Mouse (Mus musculus) hindbrain, embryonic 11.5 days (tissue): ENCODE results near the gene Rcan1. TPM values are rescaled to one million over a fixed set of nuclear protein-coding genes. Genes with fewer than 3 reads are reported as not detected.

ENCODE experiments used
- ATAC-seq: fragments of 200-750 bp; cut with Nextera tagmentation; 2 replicates; pipeline ENCODE4 v1.8.0; 2017; ENCODE audit warnings: mild to moderate bottlenecking, moderate TSS enrichment, moderate library complexity; ENCODE audit not compliant: low FRiP score
- DNase-seq: peaks from one replicate; pipeline ENCODE4 v3.0.0-alpha.2; 2015; ENCODE audit warnings: low spot score
- H3K27ac ChIP-seq: fragments of 300-500 bp; sonication (generic); 2 replicates; pipeline ENCODE4 v1.5.1; 2014; ENCODE audit warnings: mild to moderate bottlenecking, low read depth, low read length
- H3K27me3 ChIP-seq: fragments of 300-500 bp; sonication (generic); 2 replicates; pipeline ENCODE4 v1.6.1; 2014; ENCODE audit warnings: mild to moderate bottlenecking, low read length, moderate library complexity, mixed read lengths; ENCODE audit not compliant: control insufficient read depth, insufficient read depth
- H3K36me3 ChIP-seq: fragments of 300-500 bp; sonication (generic); 2 replicates; pipeline ENCODE4 v1.6.1; 2014; ENCODE audit warnings: mild to moderate bottlenecking, low read length, moderate library complexity, mixed read lengths; ENCODE audit not compliant: control insufficient read depth, insufficient read depth
- H3K4me1 ChIP-seq: fragments of 300-500 bp; sonication (generic); replicated peaks from 2 replicates; pipeline ENCODE4 v1.6.1; 2014; ENCODE audit warnings: low read length, mixed read lengths; ENCODE audit not compliant: control insufficient read depth, insufficient read depth
- H3K4me2 ChIP-seq: fragments of 300-500 bp; sonication (generic); replicated peaks from 2 replicates; pipeline ENCODE4 v1.6.1; 2014; ENCODE audit warnings: mild to moderate bottlenecking, low read depth, low read length
- H3K4me3 ChIP-seq: fragments of 300-500 bp; sonication (generic); 2 replicates; pipeline ENCODE4 v1.5.1; 2014; ENCODE audit warnings: low read depth, low read length
- H3K9ac ChIP-seq: fragments of 300-500 bp; sonication (generic); 2 replicates; pipeline ENCODE4 v1.6.1; 2014; ENCODE audit warnings: low read depth, low read length
- H3K9me3 ChIP-seq: fragments of 300-500 bp; sonication (generic); 2 replicates; pipeline ENCODE4 v1.6.1; 2016; ENCODE audit warnings: low read length; ENCODE audit not compliant: control insufficient read depth
- WGBS: fragments of 180-500 bp; shearing (Covaris S2); extraction: QIAGEN DNeasy Blood & Tissue Kit; methylation state at CpG from one replicate; pipeline ENCODE4 v1.1.7; 2014; 5-methylcytosine and 5-hydroxymethylcytosine counted together
- polyA plus RNA-seq: library from polyadenylated mRNA; unstranded; fragments of >200 nt; fragmentation: Nextera tagmentation; extraction: Ambion mirVana; gene quantifications from 2 replicates; pipeline ENCODE4 v1.2.1, GENCODE M21; 2014

Gene Rcan1
- polyA plus RNA-seq, 1 experiment from 2014 or later = 39.3 TPM

- 74% methylated on average over 5 of the region's 5 CpGs for WGBS
- Histone ChIP-seq H3K36me3 (no peaks in the 10 kb centered on the region), H3K9me3 (no peaks in the 10 kb centered on the region), H3K4me3 (no peak overlapping the region), H3K4me1 (0 out of 2 replicates have a peak, but pooled peaks cover 3% of the 10 kb centered on the region), H3K27ac (no peak overlapping the region), H3K9ac (no peak overlapping the region), H3K4me2 (no peak overlapping the region), H3K27me3 (peaks cover 21% of the 10 kb centered on the region)
- ATAC-seq (no peak), DNase-seq (no peak)
These were observed 32.4 kb upstream of the Rcan1 start for GRCm38 (mm10) chr16:92503105-92503504.

- H3K9ac ChIP-seq = no peak overlapping the region
- no peaks in the 10 kb centered on the region for H3K36me3 ChIP-seq
- no peaks in the 10 kb centered on the region for H3K9me3 ChIP-seq
- 89% methylated on average over 8 of the region's 8 CpGs for WGBS
- no peak for DNase-seq
- 0 out of 2 replicates have a peak, but pooled peaks cover 3% of the 10 kb centered on the region for H3K4me1 ChIP-seq
- no peak overlapping the region for H3K27ac ChIP-seq
- no peak overlapping the region for H3K4me3 ChIP-seq
- ATAC-seq = no peak
- peaks cover 32% of the 10 kb centered on the region for H3K27me3 ChIP-seq
- no peak overlapping the region for H3K4me2 ChIP-seq
These were observed 29.9 kb upstream of the Rcan1 start for GRCm38 (mm10) chr16:92500534-92500933.

GRCm38 (mm10) chr16:92499324-92499723 is 28.7 kb upstream of the Rcan1 start:
- Histone ChIP-seq H3K4me3 (peak overlapping the region; percentile 51), H3K27ac (no peak overlapping the region), H3K36me3 (no peaks in the 10 kb centered on the region), H3K27me3 (peaks cover 32% of the 10 kb centered on the region), H3K4me1 (0 out of 2 replicates have a peak, but pooled peaks cover 3% of the 10 kb centered on the region), H3K9me3 (no peaks in the 10 kb centered on the region), H3K4me2 (peak overlapping the region; percentile 91), H3K9ac (no peak overlapping the region; the same call in 1 of the 2 replicates)
- DNase-seq (no peak), ATAC-seq (no peak)
- 23% methylated on average over 15 of the region's 15 CpGs for WGBS

- Histone ChIP-seq H3K4me3 (peak overlapping the region; percentile 51), H3K27ac (no peak overlapping the region), H3K27me3 (peaks cover 32% of the 10 kb centered on the region), H3K4me2 (peak overlapping the region; percentile 91), H3K36me3 (no peaks in the 10 kb centered on the region), H3K9me3 (no peaks in the 10 kb centered on the region), H3K9ac (peak overlapping the region; percentile 50), H3K4me1 (0 out of 2 replicates have a peak, but pooled peaks cover 3% of the 10 kb centered on the region)
- peak; percentile 33; the same call in 1 of the 2 replicates for ATAC-seq
- peak; percentile 59 for DNase-seq
- WGBS = under 1% methylated on average over 30 of the region's 34 CpGs
These were observed 27.9 kb upstream of the Rcan1 start for GRCm38 (mm10) chr16:92498589-92498981.

- 0 out of 2 replicates have a peak, but pooled peaks cover 3% of the 10 kb centered on the region for H3K4me1 ChIP-seq
- H3K4me3 ChIP-seq = peak overlapping the region; percentile 51
- 11% methylated on average over 26 of the region's 26 CpGs for WGBS
- H3K9ac ChIP-seq = peak overlapping the region; percentile 50; the same call in 1 of the 2 replicates
- no peak overlapping the region for H3K27ac ChIP-seq
- peak overlapping the region; percentile 91 for H3K4me2 ChIP-seq
- no peaks in the 10 kb centered on the region for H3K9me3 ChIP-seq
- H3K36me3 ChIP-seq = no peaks in the 10 kb centered on the region
- DNase-seq (peak; percentile 36), ATAC-seq (0 out of 2 replicates have a peak, but pooled peaks have one; percentile 4)
- peaks cover 32% of the 10 kb centered on the region for H3K27me3 ChIP-seq
These were observed 27.4 kb upstream of the Rcan1 start for GRCm38 (mm10) chr16:92497851-92498588.

GRCm38 (mm10) chr16:92489356-92489755 is 18.7 kb upstream of the Rcan1 start:
- ATAC-seq (no peak), DNase-seq (no peak)
- Histone ChIP-seq H3K4me1 (no peaks in the 10 kb centered on the region), H3K9me3 (no peaks in the 10 kb centered on the region), H3K36me3 (no peaks in the 10 kb centered on the region), H3K27me3 (no peaks in the 10 kb centered on the region), H3K9ac (no peak overlapping the region), H3K4me2 (no peak overlapping the region), H3K4me3 (no peak overlapping the region), H3K27ac (no peak overlapping the region)
- 78% methylated on average over 9 of the region's 9 CpGs for WGBS

- DNase-seq = no peak
- H3K36me3 ChIP-seq = no peaks in the 10 kb centered on the region
- H3K4me2 ChIP-seq = no peak overlapping the region
- H3K9ac ChIP-seq = no peak overlapping the region
- no peaks in the 10 kb centered on the region for H3K4me1 ChIP-seq
- H3K27me3 ChIP-seq = no peaks in the 10 kb centered on the region
- no peaks in the 10 kb centered on the region for H3K9me3 ChIP-seq
- no peak for ATAC-seq
- H3K27ac ChIP-seq = no peak overlapping the region
- no peak overlapping the region for H3K4me3 ChIP-seq
- 88% methylated on average over 5 of the region's 5 CpGs for WGBS
These were observed 17.8 kb upstream of the Rcan1 start for GRCm38 (mm10) chr16:92488456-92488855.

GRCm38 (mm10) chr16:92487489-92487888 is 16.8 kb upstream of the Rcan1 start:
- no peak overlapping the region for H3K9ac ChIP-seq
- 59% methylated on average over 4 of the region's 4 CpGs for WGBS
- peak; percentile 51 for DNase-seq

GRCm38 (mm10) chr16:92487086-92487485 is 16.4 kb upstream of the Rcan1 start:
- Histone ChIP-seq H3K27ac (no peak overlapping the region), H3K4me1 (no peaks in the 10 kb centered on the region), H3K9ac (no peak overlapping the region), H3K27me3 (no peaks in the 10 kb centered on the region), H3K4me2 (no peak overlapping the region), H3K9me3 (no peaks in the 10 kb centered on the region), H3K4me3 (no peak overlapping the region), H3K36me3 (no peaks in the 10 kb centered on the region)
- DNase-seq (no peak), ATAC-seq (no peak)
- 90% methylated on average over 6 of the region's 6 CpGs for WGBS

More at GRCm38 (mm10) chr16:92487489-92487888, 16.8 kb upstream of the Rcan1 start:
- no peak for ATAC-seq
- H3K4me2 ChIP-seq = no peak overlapping the region
- no peaks in the 10 kb centered on the region for H3K9me3 ChIP-seq
- H3K4me3 ChIP-seq = no peak overlapping the region
- H3K27me3 ChIP-seq = no peaks in the 10 kb centered on the region
- H3K27ac ChIP-seq = no peak overlapping the region
- H3K4me1 ChIP-seq = no peaks in the 10 kb centered on the region
- H3K36me3 ChIP-seq = no peaks in the 10 kb centered on the region
